Mouse (Mus musculus) C2C12 (cell line): ENCODE results near the gene Gm20449. TPM values are rescaled to one million over a fixed set of nuclear protein-coding genes. Genes with fewer than 3 reads are reported as not detected.
A peak's percentile ranks its signal among the peaks of the same experiment; 100 is the strongest.
"Not testable (repeated sequence)": the region's sequence is repeated elsewhere in the genome, so short reads cannot be mapped to it uniquely, and the experiment has no call there.

Experiments used
- H3K27me3 ChIP-seq: one replicate; pipeline ENCODE4 v1.6.1; 2011; ENCODE audit not compliant: control insufficient read depth, insufficient read depth, insufficient read length
- H3K36me3 ChIP-seq: one replicate; pipeline ENCODE4 v1.6.1; 2011; ENCODE audit not compliant: control insufficient read depth, insufficient read depth
- H3K4me3 ChIP-seq: one replicate; pipeline ENCODE4 v1.5.1; 2011; ENCODE audit warnings: mild to moderate bottlenecking, control low read depth; ENCODE audit not compliant: poor library complexity, insufficient read depth, severe bottlenecking
- H3K79me2 ChIP-seq: one replicate; pipeline ENCODE4 v1.6.1; 2011; ENCODE audit not compliant: control insufficient read depth, insufficient read depth
- H3K79me3 ChIP-seq: one replicate; pipeline ENCODE4 v1.6.1; 2011; ENCODE audit warnings: low read depth, control low read depth
- H3ac ChIP-seq: one replicate; pipeline ENCODE3; 2011; ENCODE audit warnings: low read depth; ENCODE audit not compliant: control insufficient read depth, insufficient read length
- CEBPB ChIP-seq: IDR thresholded peaks from one replicate; pipeline ENCODE4 v1.6.1; 2011; ENCODE audit warnings: low read depth, mild to moderate bottlenecking, control low read depth, moderate library complexity
- CTCF ChIP-seq: IDR thresholded peaks from one replicate; pipeline ENCODE4 v1.5.1; 2011; ENCODE audit not compliant: control insufficient read depth, insufficient read depth, insufficient read length
- FOSL1 ChIP-seq: IDR thresholded peaks from one replicate; pipeline ENCODE4 v1.8.0; 2011; ENCODE audit warnings: mild to moderate bottlenecking, low read length; ENCODE audit not compliant: poor library complexity, insufficient read depth, severe bottlenecking
- MAX ChIP-seq: IDR thresholded peaks from one replicate; pipeline ENCODE4 v1.6.1; 2011; ENCODE audit warnings: mild to moderate bottlenecking, control low read depth
- MYOD1 ChIP-seq: IDR thresholded peaks from one replicate; pipeline ENCODE4 v1.6.1; 2011; ENCODE audit warnings: low read depth; ENCODE audit not compliant: control insufficient read depth, insufficient read length
- MYOG ChIP-seq: IDR thresholded peaks from one replicate; pipeline ENCODE4 v1.6.1; 2011; ENCODE audit not compliant: control insufficient read depth, insufficient read length; ENCODE audit errors: extremely low read depth
- USF1 ChIP-seq: IDR thresholded peaks from one replicate; pipeline ENCODE4 v1.6.1; 2011; ENCODE audit warnings: low read depth, mild to moderate bottlenecking, control low read depth, moderate library complexity
- long read RNA-seq, 2 experiments: library from polyadenylated mRNA; unstranded; transcript quantifications; one replicate each; pipeline ENCODE4 v2.0.0; 2019 to 2020
- polyA plus RNA-seq: library from polyadenylated mRNA; unstranded; fragments of >200 nt; fragmentation: generic; extraction: Trizol; gene quantifications from one replicate; pipeline ENCODE4 v1.2.1, GENCODE M21; 2012; ENCODE audit warnings: missing spikeins

Gm20449 gene
- not detected for polyA plus RNA-seq
- long read RNA-seq, experiment 1, result 0 reads
- long read RNA-seq, experiment 2, result 0 reads

DNA sequence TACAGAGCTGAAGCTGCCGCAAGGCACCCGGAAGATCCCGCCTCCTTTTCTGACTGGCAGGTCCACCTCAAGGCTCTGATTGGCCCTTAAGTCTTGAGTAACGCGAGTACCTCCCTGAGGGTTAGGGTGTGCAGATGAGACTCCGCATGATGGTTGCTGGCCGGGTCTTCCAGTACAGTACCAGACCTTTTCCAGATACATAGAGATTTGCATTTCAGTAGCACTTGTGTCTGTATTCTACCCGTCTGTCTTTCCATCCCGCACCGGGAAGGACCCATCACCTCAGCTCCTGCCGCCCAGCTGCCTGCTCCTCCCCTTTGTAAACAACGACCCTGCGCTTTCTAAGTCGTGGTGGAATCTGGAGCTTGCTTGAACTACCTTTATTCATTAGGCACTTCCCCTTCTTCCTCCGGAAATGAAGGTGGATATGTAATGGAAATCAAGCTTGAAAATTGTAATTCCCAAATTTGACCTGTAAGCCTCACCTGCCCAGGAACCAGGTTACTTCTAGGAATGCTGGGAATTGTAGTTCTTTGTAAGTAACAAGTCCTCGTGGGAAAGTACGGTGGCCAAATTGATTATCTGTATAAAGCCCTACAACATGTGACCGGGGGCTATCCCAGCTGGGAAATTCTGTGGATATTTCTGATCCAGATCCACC, at the start of gene Gm20449, which contains the start of gene AW146154:
TSS of gene Gm20449 (minus strand) at position 29 of the 661 bp plus-strand sequence.
TSS of gene AW146154 (minus strand) at position 502 of the 661 bp plus-strand sequence.
- Histone ChIP-seq H3K79me3 (no peaks in the 10 kb centered on the region), H3K4me3 (peak within 1 kb of the TSS; percentile 40), H3K36me3 (no peaks in the 10 kb centered on the region), H3K27me3 (no peaks in the 10 kb centered on the region), H3ac (peak within 1 kb of the TSS; percentile 56), H3K79me2 (no peaks in the 10 kb centered on the region)
- TF ChIP-seq FOSL1 (no peak), USF1 (no peak), MYOD1 (no peak), MYOG (no peak), MAX (no peak), CTCF (no peak), CEBPB (no peak)

DNA sequence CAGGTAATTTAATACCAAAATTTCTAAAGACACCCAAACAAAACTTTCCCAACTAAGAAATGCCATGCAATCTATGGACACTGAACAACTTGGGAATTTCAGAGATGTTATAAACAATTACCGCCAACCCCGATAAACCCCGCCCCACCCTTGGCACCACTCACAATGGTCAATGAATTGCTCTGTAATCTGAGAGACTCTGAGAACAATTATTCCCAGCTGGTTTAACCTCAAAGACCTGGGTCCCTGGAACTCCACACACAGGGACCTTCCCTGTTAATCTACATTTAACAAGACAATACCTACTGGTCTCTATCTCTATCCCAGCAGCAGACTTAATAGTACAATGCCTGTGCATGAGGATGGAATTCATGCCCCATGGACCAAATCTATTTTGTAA, 13.5 kb upstream of the Gm20449 start:
- no peaks in the 10 kb centered on the region for H3K79me3 ChIP-seq
- TF ChIP-seq MYOD1, result no peak
- no peak for TF ChIP-seq MAX
- TF ChIP-seq CTCF, result no peak
- TF ChIP-seq MYOG, result no peak
- TF ChIP-seq FOSL1, result no peak
- TF ChIP-seq CEBPB, result no peak
- no peak for TF ChIP-seq USF1
- no peak overlapping the region for H3ac ChIP-seq
- no peak overlapping the region for H3K4me3 ChIP-seq
- H3K36me3 ChIP-seq, result no peaks in the 10 kb centered on the region
- no peaks in the 10 kb centered on the region for H3K79me2 ChIP-seq
- H3K27me3 ChIP-seq, result no peaks in the 10 kb centered on the region

DNA sequence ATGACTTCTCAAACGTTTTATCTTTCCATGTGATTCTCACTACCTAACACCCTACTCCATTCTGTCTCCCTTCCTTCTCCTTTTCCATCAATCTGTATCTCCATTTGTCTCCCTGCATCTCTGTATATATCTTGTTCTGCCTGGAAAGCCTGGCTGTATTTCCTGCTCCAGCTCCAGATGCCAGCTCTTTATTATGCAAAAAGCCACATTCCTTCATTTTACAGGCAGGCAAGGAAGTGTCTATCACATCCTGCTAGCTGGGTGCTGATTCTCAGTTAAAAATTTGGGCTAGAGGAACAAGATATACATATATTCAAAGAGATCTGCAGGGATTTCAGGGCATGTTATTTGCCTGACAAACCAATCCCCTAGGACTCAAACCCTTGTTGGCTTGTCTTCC, 13.0 kb upstream of the Gm20449 start:
- no peak for TF ChIP-seq MYOD1
- TF ChIP-seq MYOG, result no peak
- TF ChIP-seq FOSL1, result no peak
- no peak for TF ChIP-seq CEBPB
- TF ChIP-seq MAX, result no peak
- TF ChIP-seq USF1, result no peak
- no peak for TF ChIP-seq CTCF
- H3K4me3 ChIP-seq, result no peak overlapping the region
- no peak overlapping the region for H3ac ChIP-seq
- H3K27me3 ChIP-seq, result no peaks in the 10 kb centered on the region
- no peaks in the 10 kb centered on the region for H3K79me2 ChIP-seq
- H3K79me3 ChIP-seq, result no peaks in the 10 kb centered on the region
- no peaks in the 10 kb centered on the region for H3K36me3 ChIP-seq

DNA sequence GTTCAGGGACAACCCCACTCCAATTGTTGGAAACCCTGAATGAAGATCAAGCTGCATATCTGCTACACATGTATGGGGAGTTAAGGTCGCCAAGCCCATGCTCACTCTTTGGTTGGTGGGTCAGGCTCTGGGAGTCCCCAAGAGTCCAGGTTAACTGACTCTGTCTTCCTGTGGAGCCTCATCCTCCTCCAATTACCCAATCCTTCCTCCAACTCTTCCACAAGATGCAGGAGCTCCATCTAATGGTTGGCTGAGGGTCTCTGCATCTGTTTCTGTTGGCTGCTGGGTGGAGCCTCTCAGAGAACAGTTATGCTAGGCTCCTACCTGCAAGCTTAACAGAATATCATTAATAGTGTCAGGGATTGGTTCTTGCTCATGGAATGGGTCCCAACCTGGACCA, 3.2 kb upstream of the Gm20449 start:
- H3K4me3 ChIP-seq, result no peak overlapping the region
- no peaks in the 10 kb centered on the region for H3K79me2 ChIP-seq
- no peaks in the 10 kb centered on the region for H3K36me3 ChIP-seq
- no peaks in the 10 kb centered on the region for H3K79me3 ChIP-seq
- H3ac ChIP-seq, result no peak overlapping the region
- H3K27me3 ChIP-seq, result no peaks in the 10 kb centered on the region
- no peak for TF ChIP-seq USF1
- TF ChIP-seq FOSL1, result no peak
- no peak for TF ChIP-seq CEBPB
- no peak for TF ChIP-seq MYOG

DNA sequence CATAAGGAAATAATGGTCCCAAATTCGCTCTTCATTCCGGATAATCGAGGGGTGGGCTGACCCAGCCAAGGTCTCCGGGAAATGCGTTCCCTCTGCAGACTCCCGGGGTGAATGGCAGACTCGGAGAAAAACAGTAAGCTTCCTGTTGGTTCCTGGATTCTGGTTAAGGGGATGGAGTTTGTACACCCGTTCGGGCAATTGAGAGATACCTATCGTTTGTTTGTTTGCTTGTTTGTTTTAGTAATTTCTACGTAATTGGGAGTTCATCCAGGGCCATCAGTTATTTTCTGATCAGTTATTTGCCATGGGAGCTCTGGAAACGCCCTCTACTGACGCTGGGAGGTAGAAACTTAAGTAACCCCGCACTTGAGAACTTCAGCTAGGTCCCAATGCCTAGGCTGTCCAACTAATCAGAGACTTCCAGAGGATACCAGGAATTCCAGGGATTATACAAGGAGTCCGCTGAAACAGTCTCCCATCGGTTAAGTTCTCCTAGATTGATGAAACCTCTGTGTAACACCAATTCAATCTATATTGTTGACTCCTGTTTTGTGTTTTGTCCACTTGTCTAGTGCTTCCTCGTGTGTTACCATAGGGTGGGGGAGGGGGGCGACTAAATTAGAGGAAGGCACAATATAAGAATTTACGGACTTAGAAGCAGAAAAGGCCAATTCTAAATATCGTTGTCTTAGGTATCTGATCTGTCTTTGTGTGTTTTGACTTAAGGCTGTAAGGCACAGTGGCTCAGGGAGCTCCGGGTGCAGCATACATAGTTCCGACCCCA, 1.1 kb upstream of the Gm20449 start:
- no peak overlapping the region for H3ac ChIP-seq
- no peak for TF ChIP-seq MYOG
- TF ChIP-seq MYOD1, result no peak
- no peak for TF ChIP-seq FOSL1
- TF ChIP-seq USF1, result no peak
- no peak for TF ChIP-seq CEBPB
- no peak for TF ChIP-seq CTCF
- TF ChIP-seq MAX, result no peak
- H3K79me2 ChIP-seq, result no peaks in the 10 kb centered on the region
- no peaks in the 10 kb centered on the region for H3K36me3 ChIP-seq
- no peaks in the 10 kb centered on the region for H3K79me3 ChIP-seq
- H3K27me3 ChIP-seq, result no peaks in the 10 kb centered on the region
- H3K4me3 ChIP-seq, result peak overlapping the region; percentile 40

DNA sequence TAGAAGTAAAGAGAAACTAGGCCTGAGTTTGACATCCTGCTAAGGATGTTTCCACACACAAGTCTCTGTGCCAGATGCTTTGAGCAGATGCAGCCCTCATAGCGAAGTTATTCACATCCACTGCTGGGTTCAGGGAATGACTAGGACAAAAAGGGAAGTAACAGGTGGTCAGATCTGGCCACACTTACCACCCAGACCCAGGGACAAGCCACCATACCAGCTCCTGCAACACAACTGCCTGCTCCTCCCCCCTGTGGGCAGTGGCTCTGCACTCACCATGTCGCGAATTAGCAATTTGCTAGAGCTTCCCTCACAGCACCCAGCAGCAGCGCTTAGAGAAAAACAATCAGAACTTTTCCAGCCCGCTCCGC, 214 bp downstream of the Gm20449 start:
- not testable (repeated sequence) for H3K79me2 ChIP-seq, H3K79me3 ChIP-seq, H3K36me3 ChIP-seq, H3K27me3 ChIP-seq
- peak overlapping the region; percentile 40 for H3K4me3 ChIP-seq
- H3ac ChIP-seq, result peak overlapping the region; percentile 49

DNA sequence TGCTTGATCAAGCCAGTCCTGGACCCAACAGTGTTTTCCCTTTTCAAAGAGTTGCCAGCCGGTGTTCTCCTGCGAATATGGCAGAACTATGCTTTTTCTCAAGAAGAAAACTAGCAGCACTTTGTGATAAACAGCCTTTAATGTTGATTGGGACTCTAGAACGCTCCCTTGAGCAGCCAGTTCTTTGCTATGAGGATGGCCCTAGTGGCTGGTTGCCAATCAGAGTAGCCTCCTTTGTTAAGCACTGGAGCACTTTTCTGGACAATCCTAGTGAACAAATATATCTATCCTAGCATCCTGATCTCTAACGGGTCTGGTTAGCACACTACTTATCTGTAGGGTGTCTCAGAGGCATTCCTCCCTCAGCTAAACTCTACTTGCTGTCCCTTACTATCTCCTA, 753 bp downstream of the Gm20449 start:
- not testable (repeated sequence) for H3K4me3 ChIP-seq, H3ac ChIP-seq, H3K79me2 ChIP-seq, H3K79me3 ChIP-seq, H3K27me3 ChIP-seq, H3K36me3 ChIP-seq
